Mouse (Mus musculus): ENCODE measurements around the gene Dock9.

DNA sequence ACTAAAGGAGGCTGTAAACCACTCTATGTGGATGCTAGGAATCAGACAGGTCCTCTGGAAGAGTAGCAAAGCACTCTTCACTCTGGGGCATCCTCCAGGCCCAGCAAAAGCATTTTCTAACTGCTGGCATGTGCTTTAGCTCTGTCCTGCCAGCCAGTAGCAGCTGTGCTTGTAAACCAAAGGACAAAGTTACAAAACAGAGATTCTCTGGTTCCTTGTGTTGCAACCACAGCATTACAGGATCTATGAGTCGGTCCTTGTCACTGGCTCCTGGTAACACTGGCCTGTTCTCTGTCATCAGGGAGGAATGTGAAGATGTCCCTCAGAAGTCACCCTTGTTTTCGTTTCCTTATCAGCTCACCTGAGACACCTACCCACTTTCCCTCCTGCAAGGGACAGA, 297.1 kb downstream of the Dock9 start:
- TF ChIP-seq CTCF (conservative IDR thresholded peaks at IDR 0.05; ENCODE audit: low read length): no peak
- TF ChIP-seq POU5F1 (IDR thresholded peaks at IDR 0.05; ENCODE audit: borderline replicate concordance, low read length): no peak
